Mouse (Mus musculus) CH12.LX (cell line): ENCODE measurements around the gene Lurap1.

Experiments used
- CTCF ChIP-seq, 2 experiments: IDR thresholded peaks in 1 of 2; conservative IDR thresholded peaks in 1 of 2; 2 replicates each; pipeline ENCODE4 v1.5.1; 2011 to 2012; ENCODE audit warnings: low read depth in 2 of 2, low read length in 2 of 2, improper control_type of control experiment in 1 of 2, inconsistent platforms in 1 of 2, mild to moderate bottlenecking in 1 of 2, moderate library complexity in 1 of 2
- ELF1 ChIP-seq: IDR thresholded peaks from 2 replicates; pipeline ENCODE4 v1.6.1; 2014; ENCODE audit warnings: low read depth, mild to moderate bottlenecking, inconsistent platforms, low read length, improper control_type of control experiment
- HCFC1 ChIP-seq: IDR thresholded peaks from 2 replicates; pipeline ENCODE4 v1.6.1; 2012; ENCODE audit warnings: low read depth, mild to moderate bottlenecking, inconsistent platforms, low read length, improper control_type of control experiment
- JUND ChIP-seq: conservative IDR thresholded peaks from 2 replicates; pipeline ENCODE4 v1.6.1; 2011; ENCODE audit warnings: low read depth, low read length, improper control_type of control experiment
- MAX ChIP-seq: IDR thresholded peaks from 2 replicates; pipeline ENCODE4 v1.6.1; 2011; ENCODE audit warnings: low read length, improper control_type of control experiment
- MAZ ChIP-seq: IDR thresholded peaks from 2 replicates; pipeline ENCODE4 v1.6.1; 2012; ENCODE audit warnings: low read depth, mild to moderate bottlenecking, inconsistent platforms, low read length, improper control_type of control experiment, moderate library complexity
- MEF2A ChIP-seq: IDR thresholded peaks from 2 replicates; pipeline ENCODE4 v1.6.1; 2014; ENCODE audit warnings: low read depth, mild to moderate bottlenecking, inconsistent platforms, low read length, improper control_type of control experiment, borderline replicate concordance
- NELFE ChIP-seq: IDR thresholded peaks from 2 replicates; pipeline ENCODE4 v1.6.1; 2011; ENCODE audit warnings: low read depth, low read length, improper control_type of control experiment
- POLR2A ChIP-seq: IDR thresholded peaks from 2 replicates; pipeline ENCODE4 v1.6.1; 2011; ENCODE audit warnings: low read depth, mild to moderate bottlenecking, improper control_type of control experiment, low read length
- ZKSCAN1 ChIP-seq: IDR thresholded peaks from 2 replicates; pipeline ENCODE4 v1.6.1; 2012; ENCODE audit warnings: low read depth, inconsistent platforms, low read length, improper control_type of control experiment, borderline replicate concordance
- ZNF384 ChIP-seq: IDR thresholded peaks from 2 replicates; pipeline ENCODE4 v1.6.1; 2012; ENCODE audit warnings: low read depth, low read length, improper control_type of control experiment, inconsistent platforms

DNA sequence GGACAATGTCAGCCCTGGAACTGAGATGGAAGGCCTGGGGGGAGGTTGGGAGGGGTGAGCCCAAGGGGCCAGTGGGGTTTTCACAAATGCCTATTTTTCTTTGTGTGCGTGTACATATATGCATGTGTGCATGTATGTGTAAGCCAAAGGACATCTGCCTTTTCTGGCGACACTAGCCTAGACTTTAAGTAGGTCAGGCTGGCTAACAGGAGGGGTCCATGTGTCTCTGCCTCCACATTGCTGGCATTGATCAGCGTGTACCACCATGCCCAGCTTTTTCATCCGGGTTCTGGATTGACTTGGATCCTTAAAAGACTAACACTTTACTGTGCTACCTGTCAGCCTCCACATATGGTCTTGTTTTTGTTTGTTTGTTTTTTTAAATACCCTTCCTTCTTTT, 22.6 kb upstream of the Lurap1 start:
- TF ChIP-seq MAX, result no peak
- no peak for TF ChIP-seq HCFC1
- no peak for TF ChIP-seq NELFE
- TF ChIP-seq POLR2A, result no peak
- no peak for TF ChIP-seq MEF2A
- TF ChIP-seq CTCF (conservative IDR thresholded peaks at IDR 0.05 in 1 of 2, IDR thresholded peaks at IDR 0.05 in 1 of 2; ENCODE audit: low read depth in 2 of 2, low read length in 2 of 2), result 0 out of 4 replicates have a peak, but pooled peaks of 1 of the 2 experiments have one; percentile 8
- no peak for TF ChIP-seq ZKSCAN1
- TF ChIP-seq ZNF384, result no peak
- TF ChIP-seq JUND, result no peak
- no peak for TF ChIP-seq ELF1
- no peak for TF ChIP-seq MAZ
